Mouse (Mus musculus): ENCODE results near the gene Cers6. TPM values are rescaled to one million over a fixed set of nuclear protein-coding genes. Genes with fewer than 3 reads are reported as not detected.

Gene Cers6
- polyA plus RNA-seq, 1 experiment: 37.0 TPM

- no peak for DNase-seq (ENCODE audit: extremely low spot score in 1 of 2, low spot score in 1 of 2)
These were observed 187.9 kb downstream of the Cers6 start for GRCm38 (mm10) chr2:69049179-69049578.

- no peak for DNase-seq (ENCODE audit: extremely low spot score in 1 of 2, low spot score in 1 of 2)
These were observed 188.9 kb downstream of the Cers6 start for GRCm38 (mm10) chr2:69050189-69050588.

DNA sequence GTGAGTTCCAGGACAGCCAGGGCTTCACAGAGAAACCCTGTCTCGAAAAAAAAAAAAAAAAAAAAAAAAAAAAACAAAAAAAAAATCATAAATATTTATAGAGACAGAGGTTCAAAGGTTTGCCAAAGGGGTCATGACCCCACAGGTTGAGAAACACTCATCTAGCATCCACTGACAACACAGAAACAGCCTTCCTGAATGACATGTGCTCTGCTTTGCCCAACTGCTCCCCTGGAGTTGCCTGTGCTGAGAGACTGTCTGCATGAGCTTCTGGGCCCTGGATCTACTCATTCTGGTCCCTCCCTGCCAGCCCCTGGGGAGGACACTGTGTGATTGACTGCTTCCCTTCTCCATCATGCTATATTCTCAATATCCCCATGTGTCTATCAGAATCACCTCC is 190.4 kb downstream of the Cers6 start:
- no peak for DNase-seq (ENCODE audit: extremely low spot score in 1 of 2, low spot score in 1 of 2)

- no peak for DNase-seq (ENCODE audit: extremely low spot score in 1 of 2, low spot score in 1 of 2)
These were observed 192.1 kb downstream of the Cers6 start for GRCm38 (mm10) chr2:69053210-69053858.

DNA sequence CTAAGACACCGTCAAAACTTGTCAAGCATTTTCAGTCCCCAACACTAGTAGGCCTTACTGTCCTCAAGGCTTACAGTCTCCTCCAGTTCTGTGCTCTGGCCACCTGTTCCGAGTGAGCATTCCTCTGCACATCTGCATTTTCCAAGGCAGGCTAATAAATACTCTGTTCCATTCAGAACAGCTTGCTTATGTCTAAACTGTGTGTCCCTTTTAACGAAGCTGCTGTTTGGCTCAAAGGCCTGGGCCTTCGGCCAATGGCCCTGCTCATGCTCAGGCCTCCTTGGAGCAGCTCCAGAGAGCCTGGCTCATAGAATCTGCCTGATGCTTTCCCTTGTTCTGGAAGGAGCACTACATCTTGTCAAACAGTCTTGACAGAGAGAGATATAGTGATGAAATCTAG is 193.0 kb downstream of the Cers6 start:
- peak in 1 of 2 experiments; percentile 39 for DNase-seq (ENCODE audit: extremely low spot score in 1 of 2, low spot score in 1 of 2)

GRCm38 (mm10) chr2:69055174-69055573 is 193.9 kb downstream of the Cers6 start:
- DNase-seq (ENCODE audit: extremely low spot score in 1 of 2, low spot score in 1 of 2): no peak

DNA sequence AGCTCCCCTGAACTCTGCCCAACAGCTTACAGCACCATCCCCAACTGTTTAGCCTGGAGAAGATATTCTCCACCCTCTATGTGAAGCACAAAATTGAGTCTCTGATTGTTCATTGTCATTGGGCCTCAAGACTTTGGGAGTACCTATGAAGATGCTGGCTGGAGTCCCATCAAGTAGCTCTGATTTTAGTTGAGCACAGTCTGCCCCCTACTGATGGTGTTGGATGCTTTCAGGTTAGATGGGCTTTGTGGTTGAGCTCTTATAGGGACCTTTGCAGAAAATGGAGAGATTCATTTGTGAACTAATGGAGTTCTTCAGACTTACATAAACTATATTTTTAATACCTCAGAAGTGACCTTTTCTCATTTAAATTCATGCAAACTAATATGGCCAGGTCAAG is 200.1 kb downstream of the Cers6 start:
- DNase-seq (ENCODE audit: extremely low spot score in 1 of 2, low spot score in 1 of 2): peak in 1 of 2 experiments; percentile 49

GRCm38 (mm10) chr2:69061910-69062689 is 200.9 kb downstream of the Cers6 start:
- DNase-seq (ENCODE audit: extremely low spot score in 1 of 2, low spot score in 1 of 2): no peak

DNA sequence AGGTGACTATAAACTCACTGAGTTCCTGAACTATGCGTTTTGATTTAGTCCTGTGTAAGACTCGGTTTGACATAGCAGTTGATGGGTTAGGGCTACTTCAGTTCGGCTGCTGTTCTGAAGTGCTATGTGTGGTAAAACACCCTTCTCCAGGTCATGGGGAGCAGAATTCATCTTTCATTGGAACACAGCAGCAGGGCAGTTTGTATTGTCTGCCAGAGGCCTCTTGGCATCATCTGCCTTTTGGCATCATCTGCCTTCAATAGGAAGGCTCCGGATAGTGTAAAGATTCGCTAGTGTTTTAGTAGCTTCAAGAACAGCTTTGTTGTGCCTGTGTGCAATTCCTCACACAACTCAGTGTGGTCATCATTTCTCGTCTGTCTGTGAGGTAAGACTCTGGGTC is 203.5 kb downstream of the Cers6 start:
- no peak for DNase-seq (ENCODE audit: extremely low spot score in 1 of 2, low spot score in 1 of 2)

- no peak for DNase-seq (ENCODE audit: extremely low spot score in 1 of 2, low spot score in 1 of 2)
These were observed 210.4 kb downstream of the Cers6 start for GRCm38 (mm10) chr2:69071440-69072235.

DNA sequence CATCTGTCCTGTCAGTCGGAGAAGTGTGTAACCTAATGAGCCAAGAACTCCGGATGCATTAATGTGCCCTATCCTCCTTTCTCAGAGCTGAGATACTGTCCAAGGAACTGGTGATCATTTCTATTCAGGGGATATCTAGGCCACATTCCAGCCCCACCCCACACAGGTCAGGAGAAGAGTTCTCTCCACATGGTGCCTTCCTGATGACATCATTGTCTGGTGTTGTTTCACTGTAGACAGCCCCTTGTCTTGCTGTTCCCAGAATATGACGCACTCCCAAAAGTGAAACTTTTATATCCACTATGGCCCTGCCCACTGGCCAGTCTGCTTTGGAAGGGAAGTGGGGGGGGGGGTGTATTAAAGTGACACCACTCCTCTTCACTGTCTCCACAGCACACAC is 215.9 kb downstream of the Cers6 start:
- no peak for DNase-seq (ENCODE audit: extremely low spot score in 1 of 2, low spot score in 1 of 2)

DNA sequence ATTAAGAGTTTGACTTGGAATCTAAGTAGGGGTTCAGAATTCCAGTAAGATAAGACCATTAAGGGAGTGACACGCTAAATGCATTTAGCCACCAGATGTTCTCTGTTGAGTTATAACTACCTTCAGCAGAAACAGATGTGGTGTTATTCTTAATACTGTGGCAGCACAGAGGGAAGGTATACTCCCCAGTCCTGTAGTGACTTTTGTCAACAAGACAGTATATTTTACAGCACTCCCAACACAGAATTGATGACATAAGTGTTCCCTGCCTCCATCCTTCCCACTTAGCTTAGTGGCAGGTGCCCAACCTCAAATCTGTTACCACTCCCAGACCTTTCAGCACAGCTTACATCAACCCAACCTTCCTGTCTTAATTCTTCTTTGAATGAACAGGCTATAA is 219.5 kb downstream of the Cers6 start:
- DNase-seq (ENCODE audit: extremely low spot score in 1 of 2, low spot score in 1 of 2): no peak

GRCm38 (mm10) chr2:69082499-69083197 is 221.4 kb downstream of the Cers6 start:
- DNase-seq (ENCODE audit: extremely low spot score in 1 of 2, low spot score in 1 of 2): no peak

- no peak for DNase-seq (ENCODE audit: extremely low spot score in 1 of 2, low spot score in 1 of 2)
These were observed 221.9 kb downstream of the Cers6 start for GRCm38 (mm10) chr2:69083198-69083509.

- DNase-seq (ENCODE audit: extremely low spot score in 1 of 2, low spot score in 1 of 2): peak in 1 of 2 experiments; percentile 43
These were observed 223.2 kb downstream of the Cers6 start for GRCm38 (mm10) chr2:69084416-69084815.

GRCm38 (mm10) chr2:69086505-69087260 is 225.4 kb downstream of the Cers6 start:
- DNase-seq (ENCODE audit: extremely low spot score in 1 of 2, low spot score in 1 of 2): no peak

DNA sequence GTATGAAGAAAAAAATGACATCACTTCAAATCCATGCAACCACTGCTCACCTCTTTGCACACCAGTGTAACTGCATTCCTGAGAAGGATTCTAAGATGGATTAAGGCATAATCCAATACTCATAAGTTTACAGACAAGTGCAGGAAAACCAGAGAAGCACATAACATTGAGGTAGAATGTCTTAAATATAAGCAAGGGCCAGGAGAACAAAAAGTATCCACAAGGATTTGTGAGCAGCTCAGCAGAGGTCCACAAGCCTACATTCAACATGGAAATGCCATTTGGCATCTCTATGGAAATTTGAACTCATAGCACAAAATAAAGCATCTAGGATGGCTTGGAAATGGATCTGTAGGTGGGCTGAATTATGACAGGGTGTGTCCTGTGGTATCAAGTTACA is 234.6 kb downstream of the Cers6 start:
- no peak for DNase-seq (ENCODE audit: extremely low spot score in 1 of 2, low spot score in 1 of 2)

GRCm38 (mm10) chr2:69096821-69097220 is 235.6 kb downstream of the Cers6 start:
- DNase-seq (ENCODE audit: extremely low spot score in 1 of 2, low spot score in 1 of 2): peak in 1 of 2 experiments; percentile 56

DNA sequence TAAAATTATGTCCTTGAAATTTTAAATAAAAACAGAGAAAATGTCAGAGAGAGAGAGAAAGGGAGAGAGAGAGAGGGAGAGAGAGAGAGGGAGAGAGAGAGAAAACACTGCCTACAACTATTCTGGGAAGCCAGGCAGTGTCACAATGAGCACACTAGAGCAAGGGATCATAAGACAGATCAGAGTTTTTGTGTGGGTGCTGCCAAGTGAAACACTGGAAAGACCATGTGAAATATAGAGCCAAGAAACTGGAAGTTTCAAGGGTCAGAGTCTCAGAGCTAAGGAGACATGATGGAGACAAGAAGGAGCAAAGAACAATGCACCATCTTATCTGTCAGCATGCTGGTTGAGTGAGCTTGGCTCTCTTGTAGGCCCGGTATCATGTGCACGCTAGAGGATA is 236.3 kb downstream of the Cers6 start:
- DNase-seq (ENCODE audit: extremely low spot score in 1 of 2, low spot score in 1 of 2): no peak

DNA sequence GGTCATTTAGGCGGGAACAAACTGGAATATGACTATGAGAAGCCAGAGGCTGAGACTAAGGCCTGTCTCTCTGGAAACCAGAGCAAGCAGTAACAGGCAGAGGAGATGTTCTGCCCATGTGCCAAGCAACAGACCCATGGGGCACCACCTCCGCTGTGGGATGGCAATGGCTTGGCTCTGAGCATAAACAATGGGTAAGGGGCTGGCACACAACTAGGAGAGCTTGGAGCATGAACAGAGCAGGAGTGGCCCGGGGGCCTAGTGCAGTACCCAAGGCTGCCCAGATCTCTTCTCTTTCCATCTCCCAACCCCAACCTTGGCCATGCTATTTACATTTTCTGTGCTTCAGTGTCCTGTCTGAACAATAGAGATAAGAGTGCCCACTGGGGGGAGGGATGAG is 237.5 kb downstream of the Cers6 start:
- DNase-seq (ENCODE audit: extremely low spot score in 1 of 2, low spot score in 1 of 2): no peak
